Mouse (Mus musculus): Measurements from ENCODE around the gene Vav1. TPM values are rescaled to one million over a fixed set of nuclear protein-coding genes. Genes with fewer than 3 reads are reported as not detected.
"Not testable (repeated sequence)": the region's sequence is repeated elsewhere in the genome, so short reads cannot be mapped to it uniquely, and the experiment has no call there.

Gene Vav1
- total RNA-seq, 4 experiments from 2014 or later, result 2.9 to 9.2 (median 5.0) TPM

GRCm38 (mm10) chr17:57251431-57251830, 27.5 kb upstream of the Vav1 start:
- DNase-seq (ENCODE audit: low spot score in 2 of 2), result no peak

DNA sequence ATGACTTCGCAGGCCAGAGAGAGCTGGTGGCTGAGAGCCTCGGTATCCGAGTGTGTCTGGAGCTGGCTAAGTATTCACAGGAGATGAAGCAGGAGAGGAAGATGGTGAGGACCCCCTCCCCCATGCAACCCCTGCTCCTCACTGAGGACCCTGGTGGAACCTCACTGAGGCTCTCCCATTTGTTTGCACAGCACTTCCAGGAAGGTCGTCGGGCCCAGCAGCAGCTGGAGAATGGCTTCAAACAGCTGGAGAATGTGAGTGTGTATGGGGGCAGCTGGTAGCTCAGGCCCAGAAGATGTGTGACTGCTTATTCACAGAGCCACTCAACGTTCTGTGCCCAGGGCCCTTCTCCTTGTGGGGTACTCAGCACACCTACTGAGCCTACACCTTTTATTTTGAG, 25.6 kb upstream of the Vav1 start:
- no peak for DNase-seq (ENCODE audit: low spot score in 2 of 2)

GRCm38 (mm10) chr17:57255354-57255753, 23.5 kb upstream of the Vav1 start:
- DNase-seq (ENCODE audit: low spot score in 2 of 2), result no peak

DNA sequence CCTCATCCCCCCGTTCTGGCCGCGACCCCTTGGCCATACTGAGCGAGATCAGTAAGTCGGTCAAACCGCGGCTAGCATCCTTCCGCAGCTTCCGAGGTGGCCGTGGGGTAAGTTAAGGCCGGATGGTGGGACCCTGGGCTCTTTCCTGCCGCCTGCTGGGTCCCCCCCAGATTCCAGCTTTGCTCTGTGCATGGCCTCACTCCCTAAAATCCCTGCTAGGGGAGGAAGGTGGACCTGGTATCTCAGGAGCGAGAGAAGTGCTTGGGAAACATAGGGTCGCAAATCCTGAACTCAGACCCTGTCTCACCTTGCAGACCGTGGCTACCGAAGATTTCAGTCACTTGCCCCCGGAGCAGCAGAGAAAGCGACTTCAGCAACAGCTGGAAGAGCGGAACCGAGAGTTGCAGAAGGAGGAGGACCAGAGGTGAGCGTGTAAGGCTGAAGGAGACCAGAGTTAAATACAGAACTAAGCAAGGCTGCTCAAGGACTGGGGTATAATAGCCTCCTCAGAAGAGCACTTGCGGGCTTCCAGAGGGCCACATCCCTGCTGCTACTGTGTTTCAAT, 21.9 kb upstream of the Vav1 start:
- DNase-seq (ENCODE audit: low spot score in 2 of 2), result no peak

DNA sequence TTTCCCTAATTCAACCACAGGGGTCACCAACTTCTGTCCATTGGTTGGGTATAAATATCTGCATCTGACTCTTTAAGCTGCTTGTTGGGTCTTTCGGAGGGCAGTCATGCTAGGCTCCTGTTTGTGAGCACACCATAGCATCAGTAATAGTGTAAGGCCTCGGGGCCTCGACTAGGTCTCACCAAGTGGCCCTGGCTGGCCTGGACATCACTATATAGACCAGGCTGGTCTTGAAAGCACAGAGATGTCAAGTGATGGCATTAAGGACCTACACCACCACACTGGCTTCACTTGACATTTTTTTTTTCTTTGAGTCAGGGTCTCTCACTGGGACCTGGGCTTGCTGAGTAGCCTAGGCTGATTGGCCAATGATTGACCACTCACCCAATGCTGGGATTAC, 20.7 kb upstream of the Vav1 start:
- DNase-seq (ENCODE audit: low spot score in 2 of 2), result no peak

DNA sequence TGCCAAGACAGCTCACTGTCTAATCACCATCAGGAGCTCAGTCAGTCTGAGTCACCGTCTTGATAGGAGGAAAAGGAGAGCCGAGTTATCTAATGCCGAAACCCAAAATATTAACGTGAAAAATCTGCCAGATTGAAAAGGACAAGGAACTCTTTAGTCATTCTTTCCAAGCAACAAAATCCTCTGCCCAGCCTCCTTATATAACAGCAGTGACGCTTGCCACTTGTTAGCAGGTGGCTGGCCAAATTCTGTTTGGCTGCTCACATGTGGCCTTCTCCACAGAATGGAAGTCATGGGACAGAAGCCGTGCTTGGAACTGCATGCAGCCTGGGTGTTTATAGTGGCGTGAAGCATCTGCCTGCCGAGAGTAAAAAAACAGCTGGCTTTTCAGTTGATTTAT, 19.2 kb upstream of the Vav1 start:
- DNase-seq (ENCODE audit: low spot score in 2 of 2), result no peak

GRCm38 (mm10) chr17:57260351-57260750, 18.5 kb upstream of the Vav1 start:
- no peak for DNase-seq (ENCODE audit: low spot score in 2 of 2)

GRCm38 (mm10) chr17:57261286-57261685, 17.6 kb upstream of the Vav1 start:
- DNase-seq (ENCODE audit: low spot score in 2 of 2), result no peak

- no peak for DNase-seq (ENCODE audit: low spot score in 2 of 2)
Observed at GRCm38 (mm10) chr17:57261796-57262195, 17.1 kb upstream of the Vav1 start.

- no peak for DNase-seq (ENCODE audit: low spot score in 2 of 2)
Observed at GRCm38 (mm10) chr17:57262901-57263550, 15.9 kb upstream of the Vav1 start.

- DNase-seq (ENCODE audit: low spot score in 2 of 2), result no peak
Observed at GRCm38 (mm10) chr17:57264164-57264563, 14.7 kb upstream of the Vav1 start.

GRCm38 (mm10) chr17:57264972-57265945, 13.6 kb upstream of the Vav1 start:
- no peak for DNase-seq (ENCODE audit: low spot score in 2 of 2)

DNA sequence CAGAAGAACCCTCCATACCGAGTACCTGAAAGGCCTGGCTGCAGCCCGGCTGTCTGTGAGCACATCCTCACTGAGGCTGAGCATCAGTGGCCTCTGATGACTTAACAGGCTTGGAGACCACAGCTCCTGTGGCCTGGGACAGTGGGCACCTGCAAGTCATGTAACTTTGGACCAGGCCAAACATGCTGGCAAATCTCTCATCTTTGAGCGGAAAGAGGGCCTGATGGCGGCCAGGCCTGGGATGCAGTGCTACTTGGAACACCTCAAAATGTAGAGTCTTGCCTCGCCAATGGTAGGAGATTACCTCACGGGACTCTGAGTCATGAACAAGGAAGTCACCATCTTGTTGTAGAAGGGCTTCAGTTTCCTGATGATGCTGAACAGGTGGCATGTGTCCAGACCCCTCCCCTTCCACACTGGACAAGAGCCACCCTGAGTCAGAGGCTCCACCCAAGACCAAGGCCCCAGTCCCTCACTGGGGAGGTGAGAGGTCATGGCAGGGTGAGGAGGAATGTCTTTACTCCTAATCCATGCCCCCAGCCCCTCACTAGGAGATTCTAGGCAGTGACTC, 11.3 kb upstream of the Vav1 start:
- DNase-seq (ENCODE audit: low spot score in 2 of 2), result no peak

- no peak for DNase-seq (ENCODE audit: low spot score in 2 of 2)
Observed at GRCm38 (mm10) chr17:57271301-57271700, 7.6 kb upstream of the Vav1 start.

- no peak for DNase-seq (ENCODE audit: low spot score in 2 of 2)
Observed at GRCm38 (mm10) chr17:57273846-57274245, 5.1 kb upstream of the Vav1 start.

GRCm38 (mm10) chr17:57274686-57275085, 4.2 kb upstream of the Vav1 start:
- DNase-seq (ENCODE audit: low spot score in 2 of 2), result no peak

DNA sequence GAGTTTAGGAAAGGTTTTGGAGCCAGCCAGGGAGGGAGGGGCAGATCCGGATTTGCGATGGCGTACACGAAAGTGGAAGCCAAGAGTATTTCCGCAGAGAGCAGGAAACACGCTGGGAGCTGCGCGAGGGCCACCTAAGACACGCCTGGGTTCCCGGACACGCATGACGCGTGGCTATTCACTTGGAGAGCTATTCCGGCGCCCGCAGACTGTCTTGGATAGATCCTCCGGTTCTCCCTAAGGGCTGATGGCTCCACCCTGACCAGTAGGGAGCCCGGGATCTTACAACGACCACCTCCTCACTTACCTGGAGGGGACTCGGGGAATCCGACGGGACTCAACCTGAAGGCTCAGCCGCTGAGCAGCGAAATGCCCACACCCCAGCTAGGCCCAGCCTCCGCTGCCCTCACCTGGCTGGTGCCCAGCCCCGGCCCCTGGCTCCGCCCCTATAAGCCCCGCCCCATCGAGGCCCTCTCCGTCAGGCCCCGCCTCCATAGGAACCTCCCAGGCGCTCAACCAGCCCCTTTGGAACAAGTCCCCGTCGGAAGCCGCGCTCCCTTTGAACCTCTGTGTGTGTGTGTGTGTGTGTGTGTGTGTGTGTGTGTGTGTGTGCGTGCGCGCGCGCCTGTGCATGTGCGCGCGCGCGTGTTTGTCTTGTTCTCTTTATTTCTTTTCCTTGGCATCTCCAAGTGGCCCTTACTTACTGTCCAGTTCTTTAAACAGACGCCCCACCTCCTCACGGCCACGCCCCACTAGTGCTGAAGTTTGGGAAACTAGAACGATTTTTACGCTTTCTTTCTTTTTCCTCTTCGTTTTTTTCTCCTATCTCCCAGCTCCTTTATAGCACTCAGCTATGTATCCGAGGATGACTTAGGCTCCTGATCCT, 3.5 kb upstream of the Vav1 start:
- DNase-seq (ENCODE audit: low spot score in 2 of 2), result peak; percentile 26 to 42

- no peak for DNase-seq (ENCODE audit: low spot score in 2 of 2)
Observed at GRCm38 (mm10) chr17:57275997-57276351, 2.9 kb upstream of the Vav1 start.

GRCm38 (mm10) chr17:57276634-57277121, 2.2 kb upstream of the Vav1 start:
- peak; percentile 43 to 63 for DNase-seq (ENCODE audit: low spot score in 2 of 2)

GRCm38 (mm10) chr17:57277598-57278261, 1.2 kb upstream of the Vav1 start:
- DNase-seq (ENCODE audit: low spot score in 2 of 2), result not testable (repeated sequence)

Data from left cerebral cortex, adult 8-10 months (tissue).